Mouse (Mus musculus) adrenal gland, adult 18-20 months (tissue): Measurements from ENCODE around the gene Rad23a. TPM values are rescaled to one million over a fixed set of nuclear protein-coding genes. Genes with fewer than 3 reads are reported as not detected.

Experiments
- DNase-seq, 2 experiments: peaks; one replicate each; pipeline ENCODE4 v3.0.0; 2021 to 2022; ENCODE audit warnings: low spot score in 2 of 2
- total RNA-seq, 2 experiments: library from RNA; stranded (reverse); gene quantifications; 1 replicate in 1 of 2; 2 replicates in 1 of 2; pipeline ENCODE4 v1.2.3; 2021

Gene Rad23a
- total RNA-seq, 2 experiments from 2014 or later = 109 to 113 TPM

DNA sequence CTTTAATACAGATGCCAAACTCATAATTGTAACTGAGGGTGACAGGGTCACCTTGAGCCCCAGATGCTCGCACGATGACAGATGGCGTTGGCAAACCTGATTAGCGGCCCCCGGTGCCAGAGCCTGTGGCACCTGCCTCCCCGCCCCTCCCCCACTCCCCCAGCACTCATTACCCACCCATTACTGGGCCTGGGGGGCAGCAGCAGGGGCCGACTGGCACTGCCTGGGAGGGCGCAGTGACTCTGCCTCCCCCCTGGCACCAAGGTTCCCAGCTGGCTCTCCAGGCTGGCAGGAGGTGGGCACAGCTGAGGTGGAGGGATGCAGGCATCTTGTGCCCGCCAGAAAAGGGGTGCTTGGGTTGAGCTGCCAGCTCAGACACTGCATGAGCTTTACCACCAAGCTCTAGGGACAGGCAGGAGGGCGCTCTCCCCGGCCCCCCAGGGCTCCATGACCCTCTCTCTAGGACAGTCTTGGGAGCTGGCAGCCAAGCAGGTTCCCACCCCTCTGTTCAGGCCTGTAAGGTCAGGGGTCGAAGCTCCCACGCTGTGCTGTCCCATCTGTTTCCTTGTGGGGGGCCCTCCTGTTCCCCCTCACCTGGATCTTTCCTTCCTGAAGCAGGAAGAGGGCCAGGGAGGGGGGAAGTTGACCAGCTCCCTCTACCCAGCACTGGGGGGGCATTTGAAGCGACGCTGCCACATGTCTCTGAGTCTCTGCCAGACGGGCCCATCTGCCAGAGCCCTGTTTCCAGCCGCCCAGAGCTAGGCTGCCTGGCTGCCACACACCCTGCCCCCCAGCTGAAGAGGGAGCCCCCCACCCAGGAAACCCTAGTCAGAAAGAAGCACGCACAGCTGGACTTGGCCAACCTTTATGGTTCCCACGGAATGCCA, 25.7 kb downstream of the Rad23a start:
- no peak for DNase-seq

DNA sequence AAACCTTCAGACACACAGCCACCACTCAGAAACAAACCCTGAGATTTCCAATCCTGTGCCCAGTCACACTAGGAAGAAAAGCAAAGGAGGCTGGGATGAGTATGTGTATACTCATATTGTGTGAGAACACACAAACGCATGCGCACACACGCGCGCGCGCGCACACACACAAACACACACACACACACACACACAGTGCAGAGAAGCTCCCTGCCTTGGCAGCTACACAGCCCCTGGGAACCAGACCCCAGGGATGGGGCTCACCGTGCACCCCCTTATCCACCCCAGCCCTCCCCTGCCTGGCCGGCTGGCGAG, 26.3 kb downstream of the Rad23a start:
- no peak for DNase-seq

DNA sequence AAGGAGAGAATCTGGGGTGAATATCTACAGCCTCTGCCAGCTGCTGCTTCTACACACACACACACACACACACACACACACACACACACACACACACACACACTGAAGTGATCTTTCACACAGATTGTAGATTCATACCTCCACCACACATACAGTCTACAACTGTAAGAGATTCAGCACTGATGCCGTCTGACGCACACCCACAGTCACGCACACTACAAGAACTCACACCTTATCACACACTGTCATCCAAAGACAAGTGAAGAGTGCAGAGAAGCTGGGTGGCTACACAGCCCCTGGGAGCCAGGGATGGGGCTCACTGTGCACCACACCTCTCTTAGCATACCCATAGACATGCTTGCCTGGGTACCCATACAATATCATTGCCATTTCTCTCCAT, 26.6 kb downstream of the Rad23a start:
- no peak for DNase-seq

DNA sequence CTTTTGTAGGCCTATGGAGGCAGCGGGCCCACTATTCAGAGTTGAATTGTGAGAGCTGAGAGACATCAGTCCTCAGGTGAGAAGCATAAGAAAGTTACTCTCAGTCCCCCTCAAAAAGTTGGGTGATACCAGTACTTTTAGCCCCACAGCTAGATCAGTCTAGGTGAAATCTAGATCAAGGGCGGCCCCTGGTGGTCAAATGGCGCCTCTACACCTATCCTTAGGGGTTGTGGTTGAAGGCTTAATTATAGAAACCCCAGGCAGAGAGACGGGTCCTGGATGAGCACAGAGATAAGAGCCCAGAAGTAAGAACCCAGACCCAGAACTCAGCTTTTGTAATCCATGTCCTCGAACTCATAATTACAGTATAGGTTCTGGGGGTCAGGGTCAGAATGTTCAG, 27.4 kb downstream of the Rad23a start:
- peak; percentile 78 to 87 for DNase-seq

DNA sequence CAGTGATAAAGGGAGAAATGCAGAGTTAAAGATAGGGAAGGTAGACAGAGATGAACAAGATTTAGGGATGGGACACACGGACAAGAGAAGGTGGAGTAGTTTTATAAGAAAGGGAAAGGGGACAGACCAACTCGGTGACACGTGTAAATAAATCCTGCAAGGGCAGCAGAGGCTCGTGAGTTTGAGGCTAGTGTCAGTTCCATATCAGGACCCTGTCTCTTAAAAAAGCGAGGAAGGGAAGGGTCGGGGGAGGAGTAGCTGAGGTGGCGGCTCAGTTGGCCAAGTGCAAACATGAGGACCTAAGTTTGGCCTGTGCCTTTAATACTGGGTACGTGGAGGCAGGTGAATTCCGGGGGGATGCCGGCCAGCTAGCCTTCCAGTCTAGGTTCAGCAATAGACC, 29.2 kb downstream of the Rad23a start:
- DNase-seq = no peak

DNA sequence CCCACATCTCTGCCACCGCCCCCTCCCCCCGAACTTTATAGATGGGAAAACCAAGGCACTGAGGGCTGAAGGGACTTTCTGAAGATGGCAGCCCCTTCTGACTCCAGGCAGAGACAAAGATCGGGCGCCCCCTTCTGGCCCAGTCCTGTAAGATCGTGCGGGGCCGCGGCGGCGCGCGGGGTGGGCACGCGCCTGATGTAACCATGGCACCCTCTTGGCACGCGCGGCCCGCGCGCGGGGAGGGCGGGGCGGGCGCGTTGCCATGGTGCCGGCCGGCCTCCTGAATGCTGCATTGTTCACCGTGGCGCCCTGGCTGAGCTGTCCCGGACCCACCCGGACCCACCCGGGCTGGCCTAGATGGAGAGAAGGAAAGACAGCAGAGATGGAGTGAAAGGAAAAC, 29.6 kb downstream of the Rad23a start:
- peak; percentile 96 to 98 for DNase-seq

DNA sequence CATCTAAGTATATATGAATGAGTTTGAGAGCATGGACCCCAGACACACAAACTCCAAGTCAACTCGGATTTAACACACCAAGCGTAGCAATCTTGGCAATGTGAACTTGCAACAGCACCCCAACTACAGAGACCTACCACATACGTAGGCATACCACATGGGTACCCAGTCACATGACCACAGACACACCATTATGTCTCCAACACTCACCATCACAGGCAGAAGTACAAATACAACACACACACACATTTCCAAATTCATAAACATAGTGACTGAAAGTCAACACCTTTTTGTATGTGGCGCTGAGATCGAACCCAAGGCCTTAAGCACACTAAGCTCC, 30.6 kb downstream of the Rad23a start:
- DNase-seq = no peak

DNA sequence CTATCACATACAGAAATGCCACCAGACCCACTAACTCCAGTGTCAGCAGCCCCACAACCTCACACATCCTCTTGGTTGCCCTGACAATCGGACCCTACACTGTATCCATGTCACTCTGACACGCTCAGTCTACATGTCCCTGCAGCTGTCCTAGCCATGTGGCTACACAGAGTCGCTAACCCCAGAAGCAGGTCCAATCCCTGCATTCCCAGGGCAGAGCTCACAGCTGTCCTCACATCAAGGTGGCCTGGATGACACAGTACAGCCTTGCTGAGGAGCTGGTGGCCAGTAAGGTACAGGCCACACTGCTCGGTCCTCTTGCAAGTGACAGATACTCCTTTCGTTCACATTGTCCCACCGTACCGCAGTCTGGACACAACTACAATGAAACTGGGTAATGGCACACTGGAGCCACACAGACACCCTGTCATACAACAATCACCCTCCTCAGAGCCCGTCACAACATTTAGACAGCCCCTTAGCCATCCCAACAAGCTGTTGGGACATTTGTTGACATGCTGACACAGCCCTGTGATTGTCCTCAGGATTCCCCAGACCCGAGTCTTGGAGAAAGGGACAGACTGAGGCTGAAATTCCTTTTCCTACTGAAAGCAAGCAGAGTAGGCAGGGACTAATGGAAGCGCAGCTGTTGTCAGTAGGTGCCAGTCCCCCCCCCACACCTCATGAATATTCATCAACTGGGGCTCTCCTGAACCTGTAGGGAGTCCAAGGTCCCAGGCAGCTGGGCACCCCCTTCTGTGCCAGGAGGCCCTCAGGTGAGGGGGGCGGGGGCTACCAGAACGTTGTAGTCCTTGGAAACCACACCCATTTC, 31.1 kb downstream of the Rad23a start:
- no peak for DNase-seq

DNA sequence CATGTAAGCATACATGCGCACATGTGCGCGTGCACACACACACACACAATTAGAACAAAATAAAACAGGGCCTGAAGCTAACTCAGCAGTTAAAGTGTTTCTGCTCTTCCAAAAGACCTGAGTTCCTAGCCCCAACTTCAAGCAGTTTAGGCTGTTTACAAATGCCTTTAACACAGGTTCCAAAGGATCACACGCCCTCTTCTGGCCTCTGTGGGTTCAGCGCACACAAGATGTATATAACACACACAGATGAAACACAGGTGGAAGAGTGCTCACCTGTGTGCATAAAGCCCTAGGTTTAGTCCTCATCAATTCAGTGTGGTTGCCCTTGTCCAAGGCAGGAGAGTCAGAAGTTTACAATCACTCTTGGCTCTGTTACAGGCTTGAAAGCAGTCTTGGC, 34.4 kb downstream of the Rad23a start:
- no peak for DNase-seq

DNA sequence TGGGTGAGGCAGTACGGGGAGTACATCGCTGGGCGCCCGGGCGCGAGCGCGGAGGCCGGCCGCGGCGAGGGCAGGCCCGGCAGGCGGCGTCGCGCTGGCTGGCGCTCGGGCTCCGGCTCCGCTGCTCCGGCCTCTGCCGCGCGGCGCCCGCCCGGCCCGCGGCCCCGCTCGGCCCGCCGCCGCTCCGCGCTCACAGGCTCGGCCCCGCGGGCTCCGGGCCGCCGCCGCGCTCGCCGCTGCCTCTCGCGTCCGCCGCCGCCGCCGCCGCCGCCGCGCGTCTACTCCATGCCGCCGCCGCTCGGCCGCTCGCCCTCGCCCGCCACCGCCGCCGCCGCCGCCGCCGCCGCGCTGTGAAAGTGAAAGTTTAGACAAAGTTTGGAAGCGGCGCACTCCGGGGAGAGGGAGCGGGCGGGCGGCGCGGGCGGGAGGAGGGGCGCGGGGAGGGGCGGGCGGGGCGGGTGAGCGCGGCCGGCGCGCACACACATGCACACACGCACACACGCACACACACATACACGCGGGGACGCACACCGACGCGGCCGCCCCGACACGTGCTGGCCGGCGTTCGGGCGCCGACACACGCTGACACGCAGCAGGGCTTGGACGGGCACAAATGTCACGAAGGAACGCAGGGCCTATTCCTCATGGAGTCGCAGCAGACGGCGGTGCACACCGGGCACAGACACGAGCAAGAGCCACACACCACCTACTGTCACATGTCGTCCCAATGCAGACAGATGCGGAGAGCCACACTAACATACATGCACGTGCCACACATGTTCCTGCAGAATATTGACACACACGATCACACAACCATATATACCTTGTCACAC, 40.2 kb downstream of the Rad23a start, which contains the start of gene Nfix:
Gene Nfix (minus strand): TSS at position 346 of the 833 bp plus-strand sequence.
- peak; percentile 70 to 78 for DNase-seq

DNA sequence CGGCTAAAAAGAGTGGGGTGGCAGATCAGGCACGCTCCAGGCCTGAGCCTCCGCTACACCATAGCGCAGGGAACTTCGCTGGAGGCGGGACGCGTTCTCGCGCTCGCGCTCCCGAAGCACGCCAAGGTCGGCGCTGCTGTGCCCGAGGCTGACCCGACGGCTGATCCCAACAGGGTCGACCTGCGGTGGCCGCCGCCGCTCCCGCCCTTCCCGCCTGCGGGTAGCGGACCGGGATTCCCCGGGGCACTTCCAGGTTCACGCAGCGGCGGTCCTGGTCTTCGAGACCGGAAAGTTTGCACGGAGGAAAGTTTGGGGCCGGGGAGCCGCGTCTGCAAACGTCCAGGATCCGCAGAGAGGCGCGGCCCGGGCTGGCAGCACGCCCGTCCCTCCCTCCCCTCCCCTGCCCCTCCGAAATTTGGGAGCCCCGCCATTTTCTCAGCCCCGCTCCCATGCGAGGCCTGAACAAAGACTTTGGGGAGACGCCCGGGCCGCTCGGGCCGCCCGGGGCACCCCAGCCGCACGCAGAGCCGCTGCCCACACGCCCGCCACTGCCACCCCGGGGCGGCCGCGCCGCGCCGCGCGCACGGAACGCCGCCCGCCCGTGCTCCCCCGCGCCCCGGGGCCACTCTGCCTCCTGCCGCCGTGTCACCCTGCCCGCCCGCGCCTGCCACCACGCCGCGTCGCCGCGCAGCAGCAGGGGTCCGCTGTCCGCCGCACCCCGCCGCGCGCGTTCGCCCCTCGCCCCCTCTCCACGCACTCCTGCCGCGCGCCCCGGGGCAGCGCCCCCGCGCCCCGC, 41.1 kb downstream of the Rad23a start:
- DNase-seq = peak; percentile 64 to 68

DNA sequence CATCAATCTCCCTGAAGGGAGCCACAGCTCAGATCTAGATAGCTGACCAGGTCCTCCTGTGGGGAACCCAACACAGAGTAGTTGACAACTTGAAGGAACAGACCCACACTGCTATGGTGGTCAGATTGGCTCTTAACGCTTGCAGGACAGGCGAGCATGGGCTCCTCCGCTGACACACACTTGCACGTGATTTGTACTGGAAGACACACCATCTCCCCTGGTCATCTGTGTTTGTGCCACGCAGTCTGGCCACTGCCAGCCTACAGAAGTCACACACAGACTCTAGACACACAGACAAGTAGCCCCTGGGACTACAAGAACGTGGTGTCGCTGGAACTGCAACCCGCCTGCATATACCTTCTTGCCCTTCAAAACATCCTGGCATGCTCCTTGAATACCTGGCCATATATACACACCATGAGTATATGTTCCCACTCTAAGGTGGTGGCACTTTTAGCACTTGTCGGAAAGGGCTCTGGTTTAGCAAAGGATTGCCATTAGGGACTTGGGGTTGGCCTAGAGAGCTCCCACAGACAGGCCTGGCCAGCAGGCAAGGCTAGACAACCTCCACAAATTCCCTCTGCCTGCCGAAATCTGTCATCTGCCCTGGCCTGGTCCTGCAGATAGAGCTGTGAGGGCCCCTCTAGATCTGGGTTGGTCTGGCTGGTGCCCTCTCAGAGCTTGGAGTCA, 41.9 kb downstream of the Rad23a start:
- no peak for DNase-seq

DNA sequence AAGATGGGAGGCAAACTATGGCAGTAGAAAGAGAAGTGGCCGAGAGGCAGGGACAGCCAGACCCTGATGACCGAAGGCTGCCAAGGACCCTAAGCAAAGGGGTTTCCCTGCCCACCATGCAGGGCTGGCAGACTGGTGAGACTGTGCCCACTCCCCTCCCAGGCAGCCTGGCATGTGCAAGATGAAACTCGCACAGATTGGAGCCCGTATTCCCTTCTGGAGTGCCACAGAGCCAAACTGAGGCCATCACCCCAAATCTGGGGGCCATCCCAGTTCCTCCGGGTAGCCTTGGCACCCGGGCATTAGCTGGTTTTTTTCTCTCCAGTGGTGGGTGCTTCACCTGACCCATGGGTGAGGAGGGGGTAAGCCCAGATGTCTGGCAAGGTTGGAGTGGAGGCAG, 42.5 kb downstream of the Rad23a start:
- no peak for DNase-seq

DNA sequence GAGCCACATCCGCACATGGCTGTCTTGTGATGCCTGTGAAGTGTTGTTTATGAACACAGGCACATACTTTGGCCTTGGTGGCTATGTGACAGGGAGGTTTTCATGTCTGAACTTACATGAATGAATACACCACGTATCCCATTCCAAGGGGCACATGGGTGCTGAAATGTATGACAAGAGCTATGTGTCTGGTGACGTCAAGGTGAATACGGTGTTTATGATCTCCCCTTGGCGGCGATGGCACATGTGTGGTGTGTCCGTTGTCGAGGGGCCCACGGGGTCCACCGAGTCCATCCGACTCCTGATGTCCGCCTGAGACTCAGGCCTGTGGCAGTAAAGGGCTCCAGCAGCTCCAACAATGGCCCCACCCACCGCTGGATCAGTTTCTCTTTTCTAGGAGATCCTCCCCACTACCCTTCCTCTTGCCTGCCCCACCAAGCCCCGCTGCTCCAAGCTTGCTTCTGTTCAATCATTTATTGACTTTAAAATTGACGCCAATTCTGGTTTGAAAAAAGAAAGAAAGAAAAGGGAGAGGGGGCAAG, 43.1 kb downstream of the Rad23a start:
- no peak for DNase-seq

DNA sequence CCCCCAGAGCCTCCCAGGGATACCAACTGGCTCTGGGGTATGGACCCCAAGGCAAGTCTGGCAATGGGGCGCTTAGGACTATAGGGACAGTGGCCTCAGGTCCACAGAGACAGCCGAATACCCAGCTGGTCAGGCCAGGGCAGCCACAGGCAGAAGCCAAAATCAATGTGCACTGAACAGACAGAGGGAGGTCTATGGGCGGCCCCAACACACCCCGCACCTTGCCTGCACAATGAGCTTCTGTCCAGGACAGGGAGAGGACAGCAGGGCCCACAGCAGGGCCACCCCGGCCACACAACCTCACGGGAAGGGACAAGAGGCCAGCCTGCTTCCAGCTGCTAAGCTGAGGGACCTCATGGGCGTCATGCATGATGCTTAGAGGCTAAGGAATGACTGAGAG, 46.0 kb downstream of the Rad23a start:
- no peak for DNase-seq

DNA sequence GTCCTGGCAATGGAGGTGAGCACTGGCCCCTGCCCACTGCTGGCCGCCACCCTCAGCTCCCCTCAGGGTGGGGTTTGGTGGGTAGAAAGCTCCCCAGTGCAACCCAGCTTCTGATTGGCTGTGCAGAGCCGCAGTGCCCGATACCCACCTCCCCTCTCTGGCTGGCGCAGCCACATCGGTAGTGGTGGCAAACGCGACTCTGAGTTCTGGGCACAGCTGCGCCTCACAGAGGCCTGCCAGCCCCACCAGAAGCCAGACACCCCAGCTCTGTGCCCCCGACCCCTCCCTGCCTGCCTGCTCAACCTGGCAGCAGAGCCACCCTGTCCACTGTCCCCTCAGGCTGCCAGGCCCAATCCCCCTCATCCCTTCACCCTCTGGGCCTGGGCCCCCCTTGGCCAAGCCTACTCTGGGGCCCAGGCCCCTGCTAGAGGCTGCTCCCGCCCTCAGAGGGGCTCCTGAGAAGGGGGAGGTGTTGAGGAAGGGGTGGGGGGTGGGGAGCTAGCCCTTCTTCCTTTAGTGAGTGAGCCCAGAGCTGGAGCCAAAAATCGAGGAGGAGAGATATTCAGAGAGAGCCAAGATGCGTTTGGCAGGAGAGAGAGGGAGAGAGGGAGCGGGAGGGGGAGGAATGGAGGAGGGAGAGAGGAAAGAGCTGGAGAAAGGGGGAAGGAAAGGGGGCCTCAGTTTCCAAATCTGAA, 46.5 kb downstream of the Rad23a start:
- no peak for DNase-seq

DNA sequence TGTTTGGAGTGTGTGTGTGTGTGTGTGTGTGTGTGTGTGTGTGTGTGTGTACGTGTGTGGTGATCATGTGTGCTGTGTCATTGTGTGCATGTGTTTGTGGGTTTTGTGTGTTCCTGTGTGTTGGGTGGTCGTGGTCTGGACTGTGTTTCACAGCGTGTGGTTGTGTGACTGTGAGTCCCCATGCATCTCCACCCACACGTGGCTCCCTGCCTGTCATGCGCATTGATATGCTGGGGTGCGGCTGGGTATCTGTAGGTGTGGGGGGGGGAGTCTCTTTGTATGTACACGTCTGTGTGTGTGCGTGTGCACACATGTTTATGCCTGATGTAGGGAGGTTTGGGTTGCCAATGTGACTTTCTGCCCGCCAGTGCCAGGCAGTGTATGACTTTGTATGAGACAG, 47.3 kb downstream of the Rad23a start:
- no peak for DNase-seq

DNA sequence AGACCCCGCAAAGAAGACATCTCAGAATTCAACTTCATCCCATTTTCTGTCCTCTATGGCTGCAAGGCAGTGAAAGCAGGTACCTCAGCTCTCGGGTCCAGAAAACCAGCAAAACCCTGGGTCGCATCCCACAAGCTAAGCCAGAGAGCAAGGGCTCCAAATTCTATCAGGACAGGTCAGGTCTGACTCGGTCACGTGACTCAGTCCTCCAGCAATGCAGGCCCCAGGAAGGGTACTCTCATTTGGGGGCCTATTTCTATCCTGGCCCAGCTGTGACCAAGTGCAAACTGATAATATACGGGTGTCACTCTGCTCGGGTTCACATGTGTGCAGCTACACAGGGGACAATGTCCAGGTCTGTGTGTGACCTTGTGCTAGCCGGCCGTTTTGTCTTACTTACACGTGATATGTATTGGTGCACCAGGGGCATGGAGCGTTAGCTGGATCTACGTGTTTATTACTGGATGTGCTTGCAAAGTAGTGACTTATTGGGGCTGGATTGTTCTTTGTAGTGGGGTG, 48.0 kb downstream of the Rad23a start:
- no peak for DNase-seq

DNA sequence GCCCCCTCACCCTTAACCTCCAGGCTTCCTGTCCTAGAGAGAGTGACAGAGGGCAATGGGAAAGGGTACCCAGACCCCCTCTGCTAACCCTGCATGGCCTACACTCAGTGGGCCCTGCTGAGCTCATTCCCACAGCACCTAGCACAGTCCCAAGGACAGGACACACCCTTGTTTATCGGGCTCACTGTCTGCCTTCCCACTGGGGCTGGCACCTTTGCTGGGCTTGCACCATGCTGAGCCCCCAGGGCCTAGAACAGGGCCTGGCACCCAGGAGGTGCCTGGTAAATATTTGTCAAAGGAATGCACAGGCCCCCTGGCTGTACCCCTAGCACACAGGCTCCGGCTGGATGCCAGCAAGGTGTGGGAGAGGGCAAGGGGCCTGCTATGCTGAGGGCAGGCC, 49.9 kb downstream of the Rad23a start:
- no peak for DNase-seq
